1 mouse cellular context compared by ENCODE assay signal in genomic region chr3:97203880-97204279, GRCm38 (mm10).
TF ChIP-seq lines count a peak whose summit lies in the region.

No protein-coding gene starts in this region.

TF ChIP-seq in CH12.LX, 34 proteins besides CTCF, POLR2A, EP300 and RAD21 (continued from another document):
- TF ChIP-seq USF1 (IDR thresholded peaks at IDR 0.05; ENCODE audit: low read depth, low read length): no peak
TF ChIP-seq in CH12.LX: peak in this region for 3.
